Mouse (Mus musculus): Measurements from ENCODE around the gene Crmp1. TPM values are rescaled to one million over a fixed set of nuclear protein-coding genes. Genes with fewer than 3 reads are reported as not detected.

The Crmp1 gene
- polyA plus RNA-seq, 1 experiment from 2014 or later: 1.2 TPM

- no peaks in the 10 kb centered on the region for H3K27me3 ChIP-seq (replicated peaks; ENCODE audit: insufficient read depth, low read length)
- WGBS: 3% methylated on average over 46 of the region's 48 CpGs
- no peak for TF ChIP-seq EP300 (IDR thresholded peaks at IDR 0.05)
- peak; percentile 20; the same call in 1 of the 2 replicates for TF ChIP-seq CTCF (IDR thresholded peaks at IDR 0.05)
- peak within 1 kb of the TSS; percentile 54 for H3K4me3 ChIP-seq (ENCODE audit: low read depth, low read length)
- ATAC-seq: peak; percentile 40; the same call in 1 of the 2 replicates
- H3K36me3 ChIP-seq (ENCODE audit: insufficient read depth, low read length): no peaks in the 10 kb centered on the region
- H3K27ac ChIP-seq (ENCODE audit: low read length): no peak within 1 kb of the TSS
- DNase-seq (ENCODE audit: low spot score): peak; percentile 21
- H3K9me3 ChIP-seq (ENCODE audit: low read length): no peaks in the 10 kb centered on the region
- H3K4me1 ChIP-seq (ENCODE audit: insufficient read depth, low read depth, low read length): peaks cover 16% of the 10 kb centered on the region
- peak within 1 kb of the TSS; percentile 32; the same call in 1 of the 2 replicates for H3K9ac ChIP-seq (replicated peaks; ENCODE audit: low read depth)
- H3K4me2 ChIP-seq (replicated peaks; ENCODE audit: low read depth, low read length): peak within 1 kb of the TSS; percentile 88
These were observed 94.9 kb downstream of the Crmp1 start, which contains the start of gene Evc for GRCm38 (mm10) chr5:37336485-37337105. Evc (minus strand) TSS chr5:37336894.

DNA sequence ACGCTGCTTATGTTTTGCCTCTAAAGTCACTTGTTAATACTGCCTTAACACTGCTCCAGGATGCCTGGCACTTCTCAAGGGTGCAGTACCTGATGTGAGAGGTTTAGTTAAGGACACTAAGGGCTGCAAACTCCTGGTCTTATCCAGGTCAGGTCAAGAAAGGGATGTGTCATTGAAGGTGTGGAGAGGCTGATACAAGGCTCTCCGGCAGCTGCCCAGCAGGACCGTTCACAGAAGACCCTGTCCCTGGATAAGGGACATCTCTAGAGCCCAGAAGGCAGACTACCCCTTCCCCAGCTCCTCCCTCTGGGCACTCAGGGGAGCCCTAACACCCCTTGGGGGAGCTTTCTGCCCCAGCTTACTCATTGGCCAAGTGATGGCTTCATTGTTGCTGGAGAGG lies 96.0 kb downstream of the Crmp1 start:
- 0 out of 2 replicates have a peak overlapping the region, but pooled peaks have one; percentile 46 for H3K4me3 ChIP-seq (ENCODE audit: low read depth, low read length)
- ATAC-seq: 0 out of 2 replicates have a peak, but pooled peaks have one; percentile 8
- WGBS: 63% methylated on average over 3 of the region's 3 CpGs

GRCm38 (mm10) chr5:37338288-37338687 lies 96.5 kb downstream of the Crmp1 start, which contains the start of gene Evc2:
Evc2 (plus strand) TSS chr5:37338499.
- H3K9me3 ChIP-seq (ENCODE audit: low read length): no peaks in the 10 kb centered on the region
- H3K4me1 ChIP-seq (ENCODE audit: insufficient read depth, low read depth, low read length): peaks cover 16% of the 10 kb centered on the region
- ATAC-seq (peak; percentile 77), DNase-seq (ENCODE audit: low spot score) (peak; percentile 62)
- peak within 1 kb of the TSS; percentile 50 for H3K9ac ChIP-seq (replicated peaks; ENCODE audit: low read depth)
- H3K36me3 ChIP-seq (ENCODE audit: insufficient read depth, low read length): no peaks in the 10 kb centered on the region
- 0% methylated on average over 27 of the region's 27 CpGs for WGBS
- peak within 1 kb of the TSS; percentile 71 for H3K4me2 ChIP-seq (replicated peaks; ENCODE audit: low read depth, low read length)
- no peaks in the 10 kb centered on the region for H3K27me3 ChIP-seq (replicated peaks; ENCODE audit: insufficient read depth, low read length)
- no peak within 1 kb of the TSS for H3K27ac ChIP-seq (ENCODE audit: low read length)
- peak within 1 kb of the TSS; percentile 46 for H3K4me3 ChIP-seq (ENCODE audit: low read depth, low read length)
- TF ChIP-seq CTCF (IDR thresholded peaks at IDR 0.05) (peak; percentile 41), EP300 (IDR thresholded peaks at IDR 0.05) (no peak)

More for the DNA sequence above, 96.0 kb downstream of the Crmp1 start:
- Histone ChIP-seq H3K9me3 (ENCODE audit: low read length) (no peaks in the 10 kb centered on the region), H3K27me3 (replicated peaks; ENCODE audit: insufficient read depth, low read length) (no peaks in the 10 kb centered on the region), H3K27ac (ENCODE audit: low read length) (no peak overlapping the region), H3K4me2 (replicated peaks; ENCODE audit: low read depth, low read length) (peak overlapping the region; percentile 71), H3K36me3 (ENCODE audit: insufficient read depth, low read length) (no peaks in the 10 kb centered on the region), H3K4me1 (ENCODE audit: insufficient read depth, low read depth, low read length) (peaks cover 16% of the 10 kb centered on the region), H3K9ac (replicated peaks; ENCODE audit: low read depth) (0 out of 2 replicates have a peak overlapping the region, but pooled peaks have one; percentile 50)
- TF ChIP-seq EP300 (IDR thresholded peaks at IDR 0.05): no peak
- no peak for TF ChIP-seq CTCF (IDR thresholded peaks at IDR 0.05)
- DNase-seq (ENCODE audit: low spot score): no peak

Other genes with a start within 250 kb of the Crmp1 start
- gene Gm1043, start 156.6 kb upstream of the Crmp1 start, polyA plus RNA-seq (2015; fragmentation: Nextera tagmentation; extraction: Ambion mirVana): not detected in 2 replicates
- gene Evc, start 95.0 kb downstream of the Crmp1 start, polyA plus RNA-seq (2015; fragmentation: Nextera tagmentation; extraction: Ambion mirVana): 2.2 and 3.2 TPM in 2 replicates
- 4.7 and 4.9 TPM in 2 replicates for gene Evc2, start 96.6 kb downstream of the Crmp1 start, polyA plus RNA-seq (2015; fragmentation: Nextera tagmentation; extraction: Ambion mirVana)